9 mouse cellular contexts compared by ENCODE assay signal in genomic region chr14:62845011-62845840, GRCm38 (mm10). TPM values are rescaled to one million over a fixed set of nuclear protein-coding genes. Genes with fewer than 3 reads are reported as not detected.
DNase-seq lines count a peak whose midpoint lies in the region; TF ChIP-seq lines count a peak whose summit lies in the region.
"Had no signal": no experiment of that assay in that cellular context is flagged by ENCODE, and none has a peak within 500 bp of the region (broad histone marks: within the 10 kb centered on the region; RNA-seq: fewer than 3 reads in every experiment).

No protein-coding gene starts in this region.

- TF ChIP-seq POLR2A in testis, adult 2 months (IDR thresholded peaks at IDR 0.05; ENCODE audit: control insufficient read depth, low read depth, low read length): no peak

- H3K4me3 ChIP-seq in testis, adult 2 months (ENCODE audit: control insufficient read depth, low read depth, low read length): no peak overlapping the region
- H3K4me3 ChIP-seq in macrophage (ENCODE audit: inconsistent target): no peak overlapping the region
- H3K4me3 ChIP-seq: liver, embryonic 13.5 days had no signal

- intact Hi-C loops in left cerebral cortex, postnatal 25 days (cut with DNase I): no loop called here

- no peaks in the 10 kb centered on the region for H3K27me3 ChIP-seq in testis, adult 2 months (ENCODE audit: control insufficient read depth, insufficient read depth, low read length)
- H3K27me3 ChIP-seq: liver, embryonic 13.5 days had no signal

- TF ChIP-seq CTCF in testis, adult 2 months (IDR thresholded peaks at IDR 0.05; ENCODE audit: control insufficient read depth, insufficient read depth, insufficient replicate concordance, low read depth, low read length): no peak

- H3K4me1 ChIP-seq in testis, adult 2 months (ENCODE audit: control insufficient read depth, insufficient read depth, low read length): peaks cover 7% of the 10 kb centered on the region

- 38% methylated on average over 8 of the region's 8 CpGs for WGBS in macrophage (ENCODE audit: missing documents)

- no peak for DNase-seq in testis, postnatal 14 days (ENCODE audit: low spot score)
- peak; percentile 97 for DNase-seq in heart, adult 11 months
- DNase-seq in kidney, adult 8-10 months: peak; percentile 47 to 56
- no peak for DNase-seq in T-cell, adult 2 months (ENCODE audit: low spot score)
- no peak for DNase-seq in left cerebral cortex, postnatal 25 days (ENCODE audit: low spot score in 2 of 2)
- DNase-seq in ovary, postnatal 10 days (ENCODE audit: low spot score): no peak
- DNase-seq: liver, embryonic 13.5 days had no signal

- no peaks in the 10 kb centered on the region for H3K36me3 ChIP-seq in testis, adult 2 months (ENCODE audit: control insufficient read depth, insufficient read depth, low read length)
- H3K36me3 ChIP-seq in macrophage (ENCODE audit: inconsistent target): no peaks in the 10 kb centered on the region
- H3K36me3 ChIP-seq: liver, embryonic 13.5 days had no signal

- peak overlapping the region; percentile 49 for H3K27ac ChIP-seq in testis, adult 2 months (ENCODE audit: control insufficient read depth, insufficient read depth, low read depth, low read length)
- peak overlapping the region; percentile 99 for H3K27ac ChIP-seq in macrophage
- H3K27ac ChIP-seq: liver, embryonic 13.5 days had no signal

- H3K79me2 ChIP-seq in macrophage (ENCODE audit: inconsistent target): peaks cover 100% of the 10 kb centered on the region

RNA-seq across cellular contexts. Expression of gene Wdfy2, which starts 7.7 kb away (rescaled TPM):
- polyA plus RNA-seq in testis, adult 2 months (2012; rRNA removed): 4.1 and 4.2 TPM in 2 replicates
- total RNA-seq in macrophage (2018; cell fraction: chromatin; rRNA removed): 100 to 1,000 TPM; 188 to 417 (median 275) TPM
- total RNA-seq in macrophage (2018; cell fraction: cytosol; rRNA removed): 100 to 1,000 TPM in 14 of 26 experiments, 10 to 100 TPM in 12; 81.4 to 123 (median 102) TPM
- total RNA-seq in macrophage (2018; cell fraction: nucleus; rRNA removed): 100 to 1,000 TPM; 184 to 344 (median 215) TPM
- polyA plus RNA-seq in macrophage (2018): 45.8 to 65.5 TPM (median 65.1 TPM) in 3 replicates
- 10 to 100 TPM; 11.4 to 12.1 TPM for total RNA-seq in left cerebral cortex, postnatal 25 days (2021)

Comparison
In these comparisons a context has a peak if more than half of its experiments do, and no peak if none do; other contexts are left out.
1. DNase-seq: peak in heart, adult 11 months (single experiment) and kidney, adult 8-10 months (2 of 2); none in testis, postnatal 14 days (single experiment), T-cell, adult 2 months (single experiment), left cerebral cortex, postnatal 25 days (0 of 2) and ovary, postnatal 10 days (single experiment).